Mouse (Mus musculus) neural tube, embryonic 14.5 days (tissue): Measurements from ENCODE around the gene Arhgef17. TPM values are rescaled to one million over a fixed set of nuclear protein-coding genes. Genes with fewer than 3 reads are reported as not detected.

Source experiments
- ATAC-seq: fragments of 200-750 bp; cut with Nextera tagmentation; 2 replicates; pipeline ENCODE4 v1.8.0; 2017; ENCODE audit warnings: low read depth, mild to moderate bottlenecking, moderate TSS enrichment, moderate library complexity
- H3K27ac ChIP-seq: fragments of 300-500 bp; sonication (generic); 2 replicates; pipeline ENCODE4 v1.5.1; 2014; ENCODE audit warnings: low read depth, mild to moderate bottlenecking, control low read depth, low read length, moderate library complexity, mixed read lengths
- H3K27me3 ChIP-seq: fragments of 300-500 bp; sonication (generic); 2 replicates; pipeline ENCODE4 v1.6.1; 2014; ENCODE audit warnings: low read length; ENCODE audit not compliant: control insufficient read depth, insufficient read depth
- H3K36me3 ChIP-seq: fragments of 300-500 bp; sonication (generic); 2 replicates; pipeline ENCODE4 v1.6.1; 2014; ENCODE audit warnings: low read length, mixed read lengths; ENCODE audit not compliant: control insufficient read depth, insufficient read depth
- H3K4me1 ChIP-seq: fragments of 300-500 bp; sonication (generic); 2 replicates; pipeline ENCODE4 v1.6.1; 2014; ENCODE audit warnings: low read length; ENCODE audit not compliant: control insufficient read depth, insufficient read depth
- H3K4me2 ChIP-seq: fragments of 300-500 bp; sonication (generic); 2 replicates; pipeline ENCODE4 v1.6.1; 2014; ENCODE audit warnings: mild to moderate bottlenecking, low read depth, low read length, control low read depth
- H3K4me3 ChIP-seq: fragments of 300-500 bp; sonication (generic); 2 replicates; pipeline ENCODE4 v1.5.1; 2014; ENCODE audit warnings: low read depth, low read length, control low read depth, mixed read lengths
- H3K9ac ChIP-seq: fragments of 300-500 bp; sonication (generic); replicated peaks from 2 replicates; pipeline ENCODE4 v1.6.1; 2014; ENCODE audit warnings: low read depth, mild to moderate bottlenecking, control low read depth, low read length, mixed read lengths
- H3K9me3 ChIP-seq: fragments of 300-500 bp; sonication (generic); 2 replicates; pipeline ENCODE4 v1.6.1; 2016; ENCODE audit warnings: low read length; ENCODE audit not compliant: control insufficient read depth
- WGBS: fragments of 180-500 bp; shearing (Covaris S2); extraction: QIAGEN DNeasy Blood & Tissue Kit; methylation state at CpG from one replicate; pipeline ENCODE4 v1.1.7; 2014; 5-methylcytosine and 5-hydroxymethylcytosine counted together
- microRNA-seq: library from miRNA; unstranded; fragments of <30 nt; microRNA quantifications from one replicate; pipeline ENCODE4, GENCODE M21; 2016
- polyA plus RNA-seq: library from polyadenylated mRNA; unstranded; fragments of >200 nt; fragmentation: Nextera tagmentation; extraction: Ambion mirVana; gene quantifications from 2 replicates; pipeline ENCODE4 v1.2.1, GENCODE M21; 2014

The Arhgef17 gene
- polyA plus RNA-seq, 1 experiment from 2014 or later, result 12.1 TPM

DNA sequence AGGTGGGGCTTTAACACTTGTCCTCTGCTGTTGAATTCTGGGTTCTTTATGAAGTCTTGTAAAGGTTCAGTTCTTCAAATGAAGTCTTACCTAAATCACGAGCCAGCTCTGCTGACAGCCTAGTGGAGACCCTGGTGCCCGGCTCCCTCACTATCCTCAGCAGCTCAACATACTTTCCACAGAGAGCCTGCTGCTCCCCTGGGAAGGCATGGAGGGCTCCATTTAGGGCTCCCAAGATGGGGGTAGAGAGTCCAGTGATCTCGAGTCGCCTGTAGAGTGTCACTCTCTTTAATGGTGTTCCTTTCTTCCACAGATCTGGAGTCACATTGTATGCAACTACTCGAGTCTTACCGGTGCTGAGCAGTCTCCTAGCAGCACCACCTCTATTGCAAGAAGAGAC is 96.2 kb downstream of the Arhgef17 start:
- no peaks in the 10 kb centered on the region for H3K27me3 ChIP-seq
- no peak for ATAC-seq
- 86% methylated on average over 6 of the region's 6 CpGs for WGBS
- H3K36me3 ChIP-seq, result peaks cover 19% of the 10 kb centered on the region; the same call in 1 of the 2 replicates
- H3K9ac ChIP-seq, result no peak overlapping the region
- no peak overlapping the region for H3K27ac ChIP-seq
- H3K4me2 ChIP-seq, result no peak overlapping the region
- H3K9me3 ChIP-seq, result no peaks in the 10 kb centered on the region
- H3K4me1 ChIP-seq, result no peaks in the 10 kb centered on the region
- no peak overlapping the region for H3K4me3 ChIP-seq

DNA sequence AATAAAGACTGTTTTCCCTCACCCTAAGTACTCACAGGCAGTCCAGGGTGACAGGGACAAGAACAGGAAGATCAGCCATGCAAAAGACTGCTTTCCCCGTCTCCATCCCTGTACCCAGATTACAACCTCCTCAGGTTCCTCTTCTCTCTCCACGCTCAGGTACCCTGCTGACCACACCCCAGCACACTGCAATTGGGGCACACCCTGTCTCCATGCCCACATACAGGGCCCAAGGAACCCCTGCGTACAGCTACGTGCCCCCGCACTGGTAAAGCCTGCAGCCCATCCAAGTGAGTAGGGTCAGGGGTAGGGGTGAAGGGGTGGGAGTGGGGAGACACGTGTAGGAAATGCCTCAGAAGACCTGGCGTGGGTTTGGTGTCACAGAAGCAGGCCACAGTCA is 96.7 kb downstream of the Arhgef17 start:
- ATAC-seq, result no peak
- H3K27ac ChIP-seq, result no peak overlapping the region
- H3K27me3 ChIP-seq, result no peaks in the 10 kb centered on the region
- no peak overlapping the region for H3K4me2 ChIP-seq
- H3K9ac ChIP-seq, result no peak overlapping the region
- WGBS, result 90% methylated on average over 7 of the region's 7 CpGs
- no peaks in the 10 kb centered on the region for H3K4me1 ChIP-seq
- no peak overlapping the region for H3K4me3 ChIP-seq
- H3K36me3 ChIP-seq, result peaks cover 19% of the 10 kb centered on the region; the same call in 1 of the 2 replicates
- H3K9me3 ChIP-seq, result no peaks in the 10 kb centered on the region

DNA sequence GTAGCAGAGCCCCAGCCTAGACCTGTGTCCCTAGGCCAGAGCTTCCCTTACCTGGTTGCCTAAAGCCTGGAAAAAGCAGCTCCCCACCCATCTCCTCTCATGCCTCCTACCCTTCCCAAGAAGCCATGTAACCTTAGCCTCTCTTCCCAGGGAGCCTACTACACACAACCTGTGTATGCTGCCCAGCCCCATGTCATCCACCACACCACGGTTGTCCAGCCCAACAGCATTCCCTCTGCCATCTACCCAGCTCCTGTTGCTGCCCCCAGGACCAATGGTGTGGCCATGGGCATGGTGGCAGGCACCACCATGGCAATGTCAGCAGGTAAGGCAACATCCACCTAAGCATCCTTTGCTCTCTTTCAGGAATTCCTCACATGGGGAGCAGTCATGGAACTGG is 98.0 kb downstream of the Arhgef17 start:
- Histone ChIP-seq H3K4me2 (no peak overlapping the region), H3K36me3 (peaks cover 19% of the 10 kb centered on the region; the same call in 1 of the 2 replicates), H3K27me3 (no peaks in the 10 kb centered on the region), H3K9ac (no peak overlapping the region), H3K27ac (no peak overlapping the region), H3K4me3 (no peak overlapping the region), H3K4me1 (no peaks in the 10 kb centered on the region), H3K9me3 (no peaks in the 10 kb centered on the region)
- ATAC-seq, result no peak
- 93% methylated on average over 1 of the region's 1 CpGs for WGBS

GRCm38 (mm10) chr7:100828549-100828948 is 103.4 kb downstream of the Arhgef17 start:
- WGBS, result 90% methylated on average over 2 of the region's 2 CpGs

DNA sequence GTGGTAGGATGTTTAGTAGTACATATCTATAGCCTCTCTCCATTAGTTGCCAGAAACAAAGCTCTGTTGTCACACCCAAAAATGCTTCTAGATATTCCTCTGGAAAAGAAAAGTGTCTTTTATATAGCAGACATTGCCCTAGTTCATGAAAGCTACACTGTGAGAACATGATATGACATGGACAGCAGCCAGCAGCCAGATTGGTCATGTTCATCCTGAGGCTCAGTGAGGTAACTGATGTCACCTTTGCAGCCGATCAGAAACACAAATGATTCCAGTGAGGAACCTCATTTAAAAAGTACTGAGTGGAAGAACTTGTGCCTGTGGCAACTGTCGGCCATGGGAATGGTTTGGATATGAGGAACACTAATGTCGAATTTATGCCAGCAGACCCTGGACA is 107.2 kb downstream of the Arhgef17 start:
- no peaks in the 10 kb centered on the region for H3K4me1 ChIP-seq
- H3K27me3 ChIP-seq, result no peaks in the 10 kb centered on the region
- H3K9ac ChIP-seq, result no peak overlapping the region
- no peak overlapping the region for H3K4me2 ChIP-seq
- 0 out of 2 replicates have a peak, but pooled peaks cover 4% of the 10 kb centered on the region for H3K36me3 ChIP-seq
- no peak overlapping the region for H3K4me3 ChIP-seq
- H3K9me3 ChIP-seq, result no peaks in the 10 kb centered on the region
- 94% methylated on average over 3 of the region's 3 CpGs for WGBS
- H3K27ac ChIP-seq, result no peak overlapping the region
- ATAC-seq, result no peak

More at GRCm38 (mm10) chr7:100828549-100828948, 103.4 kb downstream of the Arhgef17 start:
- Histone ChIP-seq H3K4me1 (no peaks in the 10 kb centered on the region), H3K9ac (no peak overlapping the region), H3K36me3 (0 out of 2 replicates have a peak, but pooled peaks cover 4% of the 10 kb centered on the region), H3K27me3 (no peaks in the 10 kb centered on the region), H3K4me3 (no peak overlapping the region), H3K9me3 (no peaks in the 10 kb centered on the region), H3K27ac (no peak overlapping the region), H3K4me2 (no peak overlapping the region)
- ATAC-seq, result no peak

Small RNAs within 50 kb of the gene (microRNA-seq; reads per million reads assigned to microRNA genes)
- gene Mir3102, result 37.0 reads per million, percentile 31 among the genes with 10 or more reads in this experiment

Other genes with a start within 250 kb of the Arhgef17 start
- gene Fam168a, start 225.5 kb downstream of the Arhgef17 start, polyA plus RNA-seq, result 124 and 187 TPM in 2 replicates
- 4.1 and 4.5 TPM in 2 replicates for gene Relt, start 68.7 kb downstream of the Arhgef17 start, polyA plus RNA-seq
- gene P2ry6, start 42.5 kb upstream of the Arhgef17 start, polyA plus RNA-seq, result 1.6 and 4.1 TPM in 2 replicates
- gene P2ry2, start 80.8 kb upstream of the Arhgef17 start, polyA plus RNA-seq, result 1.1 TPM in 1 of 2 replicates, not detected in the other
- 51.6 TPM in 2 replicates for gene Fchsd2, start 160.8 kb upstream of the Arhgef17 start, polyA plus RNA-seq